ENCODE assay signal across 15 mouse cellular contexts in genomic region chr14:99646323-99646722, GRCm38 (mm10).
"Had no signal": no experiment of that assay in that cellular context is flagged by ENCODE, and none has a peak within 500 bp of the region (broad histone marks: within the 10 kb centered on the region; RNA-seq: fewer than 3 reads in every experiment).

No protein-coding gene starts in this region.

- ATAC-seq: hindbrain, embryonic 16.5 days; inflammation-experienced regulatory T-cells, adult 6 months; liver, postnatal 0 days; midbrain, embryonic 15.5 days had no signal

- H3K27ac ChIP-seq: limb, embryonic 12.5 days; liver, embryonic 13.5 days; macrophage; midbrain, embryonic 15.5 days; neural tube, embryonic 12.5 days had no signal

- H3K9ac ChIP-seq: limb, embryonic 12.5 days; liver, embryonic 13.5 days; liver, postnatal 0 days; midbrain, embryonic 15.5 days; neural tube, embryonic 12.5 days had no signal

- H3K4me2 ChIP-seq: limb, embryonic 12.5 days; liver, embryonic 13.5 days; midbrain, embryonic 11.5 days; midbrain, embryonic 15.5 days; neural tube, embryonic 12.5 days had no signal

- H3K36me3 ChIP-seq: limb, embryonic 12.5 days; liver, embryonic 13.5 days; midbrain, embryonic 15.5 days; neural tube, embryonic 12.5 days had no signal

- H3K4me3 ChIP-seq: limb, embryonic 12.5 days; liver, embryonic 13.5 days; megakaryocyte, embryonic 14.5 days; midbrain, embryonic 15.5 days; neural tube, embryonic 12.5 days had no signal

- H3K27me3 ChIP-seq: limb, embryonic 12.5 days; liver, embryonic 13.5 days; megakaryocyte, embryonic 14.5 days; midbrain, embryonic 15.5 days; neural tube, embryonic 12.5 days had no signal

- DNase-seq: kidney, adult 8-10 months; kidney, postnatal 25 days; layer of hippocampus, adult 9-11 months; liver; liver, embryonic 13.5 days; liver, postnatal 0 days; thymus, postnatal 36 days had no signal

- H3K9me3 ChIP-seq: limb, embryonic 12.5 days; liver, embryonic 13.5 days; midbrain, embryonic 15.5 days; neural tube, embryonic 12.5 days had no signal

- H3K4me1 ChIP-seq: liver, embryonic 13.5 days; megakaryocyte, embryonic 14.5 days; midbrain, embryonic 15.5 days; neural tube, embryonic 12.5 days had no signal
